21 mouse cellular contexts compared by ENCODE assay signal in the genomic region with DNA sequence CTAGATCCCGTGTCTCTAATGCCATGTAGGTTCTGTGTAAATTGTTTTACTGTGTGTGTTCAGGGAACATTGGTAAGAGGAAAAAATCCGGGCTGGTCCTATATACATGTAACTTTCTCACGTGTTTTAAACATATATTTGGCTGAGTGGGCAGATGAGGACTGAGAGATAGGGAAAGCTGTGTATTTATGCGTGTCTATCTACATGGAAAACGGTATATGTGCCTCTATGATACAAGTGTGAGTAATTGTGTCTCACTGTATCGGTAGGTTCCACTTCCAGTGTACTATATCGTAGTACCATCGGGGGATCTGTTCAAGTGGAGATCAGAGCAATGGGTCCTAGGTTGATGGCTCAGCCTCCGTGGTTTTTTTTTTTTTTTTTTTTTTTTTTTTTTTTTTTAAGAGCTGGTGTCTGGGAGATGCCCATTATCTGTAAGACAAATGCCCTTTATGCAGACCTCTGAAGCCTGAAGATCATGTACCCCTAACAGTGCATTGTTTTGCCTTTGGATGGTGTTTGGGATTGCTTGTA.
A peak's percentile ranks its signal among the peaks of the same experiment; 100 is the strongest.
DNase-seq lines count a peak whose midpoint lies in the region; ATAC-seq and TF ChIP-seq lines count a peak whose summit lies in the region.
"Had no signal": no experiment of that assay in that cellular context is flagged by ENCODE, and none has a peak within 500 bp of the region (broad histone marks: within the 10 kb centered on the region; RNA-seq: fewer than 3 reads in every experiment).

No protein-coding gene starts in this region.

- no peaks in the 10 kb centered on the region for H3K36me3 ChIP-seq in liver, postnatal 0 days (replicated peaks; ENCODE audit: insufficient read depth, low read length)
- H3K36me3 ChIP-seq in liver, embryonic 12.5 days = no peaks in the 10 kb centered on the region
- H3K36me3 ChIP-seq in CH12.LX (replicated peaks in 1 of 2; ENCODE audit: control insufficient read depth in 1 of 2, insufficient read depth in 1 of 2, low read length in 1 of 2) = no peaks in the 10 kb centered on the region
- no peaks in the 10 kb centered on the region for H3K36me3 ChIP-seq in ES-E14 (ENCODE audit: control insufficient read depth, insufficient read depth, low read length, poor library complexity, severe bottlenecking)
- H3K36me3 ChIP-seq: embryonic facial prominence, embryonic 10.5 days; embryonic facial prominence, embryonic 12.5 days; forebrain, embryonic 10.5 days; forebrain, embryonic 12.5 days had no signal

- dilution Hi-C loops in CH12.LX (cut with MboI; ENCODE audit: extremely low pct_ligation_motif_present, extremely low pct_unique_long_range_greater_than_20kb, low sequenced_read_pairs) = no loop called here

- H3K4me3 ChIP-seq in liver, postnatal 0 days (ENCODE audit: low read depth, low read length) = no peak overlapping the region
- no peak overlapping the region for H3K4me3 ChIP-seq in liver, embryonic 12.5 days
- H3K4me3 ChIP-seq in CH12.LX (replicated peaks in 1 of 3; ENCODE audit: low read depth in 2 of 3, low read length in 2 of 3, poor library complexity in 1 of 3) (no peak overlapping the region), ES-E14 (ENCODE audit: insufficient read depth in 1 of 2, low read depth in 1 of 2, low read length in 2 of 2, poor library complexity in 1 of 2, severe bottlenecking in 1 of 2) (no peak overlapping the region)
- H3K4me3 ChIP-seq: embryonic facial prominence, embryonic 10.5 days; embryonic facial prominence, embryonic 12.5 days; forebrain, embryonic 10.5 days; forebrain, embryonic 12.5 days had no signal

- no peak for DNase-seq in liver, postnatal 0 days
- DNase-seq in CH12.LX (ENCODE audit: extremely low read depth) (no peak), ES-E14 (ENCODE audit: low read depth, low spot score) (no peak)
- DNase-seq: adrenal gland, adult 8-10 months; cerebellum, adult 11-12 months; cerebellum, adult 2 months; cerebellum, adult 9-10 months; cerebellum, postnatal 10 days; cerebellum, postnatal 25 days had no signal

- WGBS in liver, postnatal 0 days (ENCODE audit: insufficient replicate concordance) = 56% methylated on average over 9 of the region's 9 CpGs
- 51% methylated on average over 9 of the region's 9 CpGs for WGBS in liver, embryonic 12.5 days (ENCODE audit: insufficient replicate concordance)

- no peaks in the 10 kb centered on the region for H3K79me2 ChIP-seq in CH12.LX (replicated peaks; ENCODE audit: control insufficient read depth, extremely low read depth, insufficient read depth, poor library complexity, severe bottlenecking)

- 0 out of 2 replicates have a peak, but pooled peaks cover 2% of the 10 kb centered on the region for H3K9me3 ChIP-seq in liver, postnatal 0 days (ENCODE audit: low read length)
- no peaks in the 10 kb centered on the region for H3K9me3 ChIP-seq in liver, embryonic 12.5 days (replicated peaks)
- H3K9me3 ChIP-seq in CH12.LX (replicated peaks; ENCODE audit: low read length) (no peaks in the 10 kb centered on the region), ES-E14 (ENCODE audit: control insufficient read depth, insufficient read depth, low read depth, low read length) (no peaks in the 10 kb centered on the region)
- H3K9me3 ChIP-seq: embryonic facial prominence, embryonic 12.5 days; forebrain, embryonic 10.5 days; forebrain, embryonic 12.5 days had no signal

- no peaks in the 10 kb centered on the region for H3K27me3 ChIP-seq in liver, postnatal 0 days (ENCODE audit: insufficient read depth, low read length)
- H3K27me3 ChIP-seq in liver, embryonic 12.5 days (replicated peaks) = peaks cover 3% of the 10 kb centered on the region; the same call in 1 of the 2 replicates
- no peaks in the 10 kb centered on the region for H3K27me3 ChIP-seq in CH12.LX (replicated peaks)

- H3K27ac ChIP-seq in liver, postnatal 0 days (ENCODE audit: low read depth) = no peak overlapping the region
- no peak overlapping the region for H3K27ac ChIP-seq in liver, embryonic 12.5 days
- H3K27ac ChIP-seq in CH12.LX (ENCODE audit: insufficient read depth, low read depth) (no peak overlapping the region), ES-E14 (ENCODE audit: insufficient read depth, low read depth, low read length, poor library complexity, severe bottlenecking) (no peak overlapping the region)
- H3K27ac ChIP-seq: embryonic facial prominence, embryonic 12.5 days; forebrain, embryonic 10.5 days; forebrain, embryonic 12.5 days had no signal

- H3K4me1 ChIP-seq in liver, postnatal 0 days (ENCODE audit: insufficient read depth) = peaks cover 10% of the 10 kb centered on the region
- H3K4me1 ChIP-seq in liver, embryonic 12.5 days = peaks cover 31% of the 10 kb centered on the region
- no peaks in the 10 kb centered on the region for H3K4me1 ChIP-seq in CH12.LX (ENCODE audit: control insufficient read depth in 1 of 2, insufficient read depth in 2 of 2)
- H3K4me1 ChIP-seq in ES-E14 (ENCODE audit: control insufficient read depth in 2 of 2, insufficient read depth in 2 of 2, low read length in 2 of 2, poor library complexity in 1 of 2) = peaks cover 0 to 7% of the 10 kb centered on the region in 2 experiments; a peak in 1 of 4 replicates

- in situ Hi-C loops in CH12.LX (cut with MboI; ENCODE audit: low pct_ligation_motif_present, low pct_unique_long_range_greater_than_20kb, low sequenced_read_pairs) = no loop called here
- in situ Hi-C loops in ES-E14 (cut with MboI; ENCODE audit: low sequenced_read_pairs in 2 of 2, unreplicated experiment in 2 of 2) = no loop called here

- TF ChIP-seq CTCF in liver, postnatal 0 days (IDR thresholded peaks at IDR 0.05; ENCODE audit: low read depth) = no peak
- no peak for TF ChIP-seq CTCF in CH12.LX (conservative IDR thresholded peaks at IDR 0.05 in 1 of 2, IDR thresholded peaks at IDR 0.05 in 1 of 2; ENCODE audit: low read depth in 2 of 2, low read length in 2 of 2)

- TF ChIP-seq POLR2A in CH12.LX (IDR thresholded peaks at IDR 0.05; ENCODE audit: low read depth, low read length) = no peak

- 0 out of 2 replicates have a peak overlapping the region, but pooled peaks have one; percentile 61 for H3K4me2 ChIP-seq in liver, postnatal 0 days (ENCODE audit: low read depth, low read length)
- H3K4me2 ChIP-seq in liver, embryonic 12.5 days = no peak overlapping the region
- no peak overlapping the region for H3K4me2 ChIP-seq in CH12.LX (ENCODE audit: insufficient read depth, low read depth, poor library complexity, severe bottlenecking)
- H3K4me2 ChIP-seq: embryonic facial prominence, embryonic 12.5 days; forebrain, embryonic 12.5 days had no signal

- TF ChIP-seq EP300 in liver, postnatal 0 days (IDR thresholded peaks at IDR 0.05; ENCODE audit: low read depth) = no peak
- TF ChIP-seq EP300 in CH12.LX (IDR thresholded peaks at IDR 0.05; ENCODE audit: low read length) = no peak

- ATAC-seq in liver, postnatal 0 days = no peak
- no peak for ATAC-seq in liver, embryonic 12.5 days
- ATAC-seq in megakaryocyte-erythroid progenitor cell, adult 5-6 weeks (replicated peaks; ENCODE audit: low FRiP score, low TSS enrichment, poor library complexity, severe bottlenecking) = 0 out of 2 replicates have a peak, but pooled peaks have one; percentile 22
- no peak for ATAC-seq in granulocyte monocyte progenitor cell, adult 5-6 weeks (replicated peaks; ENCODE audit: poor library complexity, severe bottlenecking)
- ATAC-seq in megakaryocyte, adult 5-6 weeks (ENCODE audit: poor library complexity, severe bottlenecking) = no peak
- ATAC-seq: activated CD4-positive, CD25-positive, alpha-beta regulatory T cell, adult 4 months; forebrain, embryonic 14.5 days; forebrain, embryonic 16.5 days; Patski had no signal

- TF ChIP-seq RAD21 in CH12.LX (IDR thresholded peaks at IDR 0.05; ENCODE audit: low read depth, low read length) = no peak

- H3K9ac ChIP-seq in liver, postnatal 0 days (replicated peaks) = no peak overlapping the region
- no peak overlapping the region for H3K9ac ChIP-seq in liver, embryonic 12.5 days
- H3K9ac ChIP-seq in CH12.LX (ENCODE audit: insufficient read depth, low read depth) (no peak overlapping the region), ES-E14 (ENCODE audit: insufficient read depth, low read depth, low read length, poor library complexity, severe bottlenecking) (no peak overlapping the region)
- H3K9ac ChIP-seq: embryonic facial prominence, embryonic 12.5 days; forebrain, embryonic 12.5 days had no signal

TF ChIP-seq in CH12.LX, 34 proteins besides CTCF, POLR2A, EP300 and RAD21:
- TF ChIP-seq ZNF384 (IDR thresholded peaks at IDR 0.05; ENCODE audit: low read depth, low read length) = peak; percentile 29
- no peak for TF ChIP-seq TBP (conservative IDR thresholded peaks at IDR 0.05; ENCODE audit: low read depth, low read length)

TF ChIP-seq in ES-E14, 5 proteins besides CTCF, POLR2A, EP300 and RAD21:
- no peak for TF ChIP-seq MAFK (IDR thresholded peaks at IDR 0.05; ENCODE audit: insufficient read depth, low read depth, low read length)
- TF ChIP-seq ZNF384 (IDR thresholded peaks at IDR 0.05; ENCODE audit: low read depth, low read length) = peak; percentile 75
- no peak for TF ChIP-seq HCFC1 (IDR thresholded peaks at IDR 0.05; ENCODE audit: borderline replicate concordance, insufficient read depth, low read length)
